In genomic region chr14:21237051-21237450, GRCm38 (mm10) we compare ENCODE assay signal across 19 mouse cellular contexts.
DNase-seq lines count a peak whose midpoint lies in the region; ATAC-seq and TF ChIP-seq lines count a peak whose summit lies in the region.
"Had no signal": no experiment of that assay in that cellular context is flagged by ENCODE, and none has a peak within 500 bp of the region (broad histone marks: within the 10 kb centered on the region; RNA-seq: fewer than 3 reads in every experiment).

No protein-coding gene starts in this region.

- no peak for ATAC-seq in lung, postnatal 0 days
- ATAC-seq in megakaryocyte, adult 5-6 weeks (ENCODE audit: poor library complexity, severe bottlenecking), result peak; percentile 51; the same call in 1 of the 2 replicates
- ATAC-seq: activated CD4-positive, CD25-positive, alpha-beta regulatory T cell, adult 4 months; forebrain, embryonic 13.5 days; forebrain, embryonic 15.5 days; forebrain, postnatal 0 days had no signal

- H3K4me2 ChIP-seq in lung, postnatal 0 days (replicated peaks; ENCODE audit: low read depth, low read length), result no peak overlapping the region
- H3K4me2 ChIP-seq: embryonic facial prominence, embryonic 12.5 days; forebrain, embryonic 13.5 days; forebrain, embryonic 15.5 days had no signal

- H3K9ac ChIP-seq in lung, postnatal 0 days (replicated peaks; ENCODE audit: low read depth), result no peak overlapping the region
- H3K9ac ChIP-seq: embryonic facial prominence, embryonic 12.5 days; forebrain, embryonic 13.5 days; forebrain, embryonic 15.5 days; forebrain, postnatal 0 days had no signal

- no peaks in the 10 kb centered on the region for H3K36me3 ChIP-seq in lung, postnatal 0 days (ENCODE audit: insufficient read depth, low read length)
- H3K36me3 ChIP-seq: embryonic facial prominence, embryonic 10.5 days; embryonic facial prominence, embryonic 12.5 days; forebrain, embryonic 15.5 days had no signal

- no peaks in the 10 kb centered on the region for H3K9me3 ChIP-seq in lung, postnatal 0 days (ENCODE audit: low read length)
- H3K9me3 ChIP-seq: embryonic facial prominence, embryonic 10.5 days; embryonic facial prominence, embryonic 12.5 days; forebrain, embryonic 13.5 days; forebrain, embryonic 15.5 days had no signal

- DNase-seq in lung, postnatal 0 days (ENCODE audit: low spot score), result peak; percentile 33
- DNase-seq in lung, postnatal 36 days, result no peak
- DNase-seq in R1 (ENCODE audit: low read depth, low spot score), result peak; percentile 22
- no peak for DNase-seq in urinary bladder, postnatal 10 days (ENCODE audit: low spot score)
- DNase-seq: adrenal gland, adult 8-10 months; adrenal gland, postnatal 14 days; adrenal gland, postnatal 36 days; cerebellum, adult 11-12 months; cerebellum, adult 2 months; cerebellum, adult 9-10 months; cerebellum, postnatal 10 days; cerebellum, postnatal 25 days; forebrain, postnatal 0 days had no signal

- H3K4me3 ChIP-seq in lung, postnatal 0 days (ENCODE audit: low read depth, low read length), result no peak overlapping the region
- H3K4me3 ChIP-seq: embryonic facial prominence, embryonic 10.5 days; embryonic facial prominence, embryonic 12.5 days; forebrain, embryonic 13.5 days; forebrain, embryonic 15.5 days had no signal

- no peaks in the 10 kb centered on the region for H3K4me1 ChIP-seq in lung, postnatal 0 days (ENCODE audit: insufficient read depth, low read depth, low read length)
- H3K4me1 ChIP-seq: embryonic facial prominence, embryonic 10.5 days; embryonic facial prominence, embryonic 12.5 days; forebrain, embryonic 13.5 days; forebrain, embryonic 15.5 days had no signal

- no peak for TF ChIP-seq CTCF in lung, postnatal 0 days (IDR thresholded peaks at IDR 0.05)

- no peak overlapping the region for H3K27ac ChIP-seq in lung, postnatal 0 days (ENCODE audit: low read length)
- H3K27ac ChIP-seq: embryonic facial prominence, embryonic 10.5 days; embryonic facial prominence, embryonic 12.5 days; forebrain, embryonic 13.5 days; forebrain, embryonic 15.5 days had no signal

- no peak for TF ChIP-seq EP300 in lung, postnatal 0 days (IDR thresholded peaks at IDR 0.05)

- H3K27me3 ChIP-seq in lung, postnatal 0 days (replicated peaks; ENCODE audit: insufficient read depth, low read length), result no peaks in the 10 kb centered on the region
- H3K27me3 ChIP-seq: embryonic facial prominence, embryonic 12.5 days; forebrain, embryonic 13.5 days; forebrain, embryonic 15.5 days had no signal

- 75% methylated on average over 2 of the region's 2 CpGs for WGBS in lung, postnatal 0 days

Comparison
In these comparisons a context has a peak if more than half of its experiments do, and no peak if none do; other contexts are left out.
1. DNase-seq: peak in lung, postnatal 0 days (single experiment) and R1 (single experiment); none in lung, postnatal 36 days (single experiment) and urinary bladder, postnatal 10 days (single experiment).